Mouse (Mus musculus): Measurements from ENCODE around the gene Fgfrl1.

- TF ChIP-seq POLR2A (IDR thresholded peaks at IDR 0.05; ENCODE audit: insufficient read length, low read depth) (no peak), MYOG (IDR thresholded peaks at IDR 0.05; ENCODE audit: control insufficient read depth in 1 of 3, insufficient read depth in 1 of 3, insufficient read length in 2 of 3, low read depth in 2 of 3) (no peak)
Observed at GRCm38 (mm10) chr5:108645651-108646342, 46.4 kb upstream of the Fgfrl1 start.

Data from myocyte (in vitro differentiated cells).